Mouse (Mus musculus) CD4-positive, CD25-positive, alpha-beta regulatory T cell, adult 4 months (primary cell): ENCODE measurements around the gene Ctsf. TPM values are rescaled to one million over a fixed set of nuclear protein-coding genes. Genes with fewer than 3 reads are reported as not detected.

Source experiments
- polyA plus RNA-seq, 2 experiments: library from polyadenylated mRNA; unstranded; fragments of 100-300 nt; shearing (Covaris generic); gene quantifications; one replicate each; pipeline ENCODE4 v1.2.1; 2017

Gene Ctsf
- polyA plus RNA-seq, 2 experiments from 2014 or later: 2.0 to 4.8 TPM

Other genes starting within 250 kb of the Ctsf start
- not detected for gene Lrfn4, start 239.5 kb upstream of the Ctsf start, polyA plus RNA-seq
- 10 to 100 TPM; 45.3 to 50.7 TPM for gene Rce1, start 229.5 kb upstream of the Ctsf start, polyA plus RNA-seq
- not detected for gene Gm960, start 156.5 kb upstream of the Ctsf start, polyA plus RNA-seq
- gene Sptbn2, start 144.0 kb upstream of the Ctsf start, polyA plus RNA-seq: under 1 TPM; 0.13 to 0.18 TPM
- 100 to 1,000 TPM; 105 to 151 TPM for gene Rbm4b, start 98.6 kb upstream of the Ctsf start, polyA plus RNA-seq
- 10 to 100 TPM; 27.9 to 49.0 TPM for gene Rbm4, start 61.2 kb upstream of the Ctsf start, polyA plus RNA-seq
- gene Gm21992, start 43.5 kb upstream of the Ctsf start, polyA plus RNA-seq: 10 to 100 TPM; 29.3 to 43.9 TPM
- gene Rbm14, start 43.5 kb upstream of the Ctsf start, polyA plus RNA-seq: 10 to 100 TPM; 22.1 to 53.5 TPM
- 100 to 1,000 TPM; 137 to 175 TPM for gene Ccs, start 15.8 kb upstream of the Ctsf start, polyA plus RNA-seq
- gene Ccdc87, start 15.8 kb upstream of the Ctsf start, polyA plus RNA-seq: not detected
- gene Actn3, start 22.8 kb downstream of the Ctsf start, polyA plus RNA-seq: not detected
- gene Zdhhc24, start 23.5 kb downstream of the Ctsf start, polyA plus RNA-seq: 1 to 10 TPM; 3.7 to 6.2 TPM
- 1 to 10 TPM in 1 of 2 experiments, under 1 TPM in 1; 0.38 to 1.7 TPM for gene Bbs1, start 51.5 kb downstream of the Ctsf start, polyA plus RNA-seq
- gene Dpp3, start 73.2 kb downstream of the Ctsf start, polyA plus RNA-seq: 10 to 100 TPM; 39.4 to 67.8 TPM
- under 1 TPM in 1 of 2 experiments, not detected in 1; 0.33 TPM for gene Peli3, start 88.0 kb downstream of the Ctsf start, polyA plus RNA-seq
- 10 to 100 TPM; 75.6 to 83.6 TPM for gene Mrpl11, start 107.0 kb downstream of the Ctsf start, polyA plus RNA-seq
- 1 to 10 TPM in 1 of 2 experiments, under 1 TPM in 1; 0.90 to 2.1 TPM for gene Npas4, start 135.2 kb downstream of the Ctsf start, polyA plus RNA-seq
- gene Slc29a2, start 168.7 kb downstream of the Ctsf start, polyA plus RNA-seq: 1 to 10 TPM; 2.4 to 2.5 TPM
- 10 to 100 TPM; 11.9 to 20.5 TPM for gene B4gat1, start 183.7 kb downstream of the Ctsf start, polyA plus RNA-seq
- gene AC124502.3, start 183.8 kb downstream of the Ctsf start, polyA plus RNA-seq: under 1 TPM; 0.35 to 0.80 TPM
- gene Brms1, start 186.2 kb downstream of the Ctsf start, polyA plus RNA-seq: 100 to 1,000 TPM in 1 of 2 experiments, 10 to 100 TPM in 1; 85.7 to 136 TPM
- under 1 TPM; 0.14 to 0.17 TPM for gene Rin1, start 195.4 kb downstream of the Ctsf start, polyA plus RNA-seq
- not detected for gene Cd248, start 212.9 kb downstream of the Ctsf start, polyA plus RNA-seq
- not detected for gene Tmem151a, start 230.4 kb downstream of the Ctsf start, polyA plus RNA-seq
- gene Yif1a, start 233.4 kb downstream of the Ctsf start, polyA plus RNA-seq: 10 to 100 TPM; 58.1 to 67.8 TPM
- under 1 TPM in 1 of 2 experiments, not detected in 1; 0.55 TPM for gene Cnih2, start 243.4 kb downstream of the Ctsf start, polyA plus RNA-seq